ENCODE assay signal across 8 mouse cellular contexts in genomic region chr5:137671443-137672240, GRCm38 (mm10). TPM values are rescaled to one million over a fixed set of nuclear protein-coding genes. Genes with fewer than 3 reads are reported as not detected.
DNase-seq lines count a peak whose midpoint lies in the region; ATAC-seq lines count a peak whose summit lies in the region.

No protein-coding gene starts in this region.

- H3K4me1 ChIP-seq in forebrain, embryonic 14.5 days (ENCODE audit: control insufficient read depth, insufficient read depth, low read length), result no peaks in the 10 kb centered on the region
- H3K4me1 ChIP-seq in forebrain, embryonic 16.5 days (replicated peaks; ENCODE audit: control insufficient read depth, insufficient read depth, low read length), result peaks cover 10% of the 10 kb centered on the region; the same call in 1 of the 2 replicates
- peaks cover 52% of the 10 kb centered on the region for H3K4me1 ChIP-seq in liver, embryonic 16.5 days (ENCODE audit: control insufficient read depth, low read depth, low read length)

- no peaks in the 10 kb centered on the region for H3K27me3 ChIP-seq in forebrain, embryonic 14.5 days (replicated peaks; ENCODE audit: control insufficient read depth, insufficient read depth, low read length)
- H3K27me3 ChIP-seq in forebrain, embryonic 16.5 days (replicated peaks; ENCODE audit: control insufficient read depth, insufficient read depth, low read length), result no peaks in the 10 kb centered on the region
- no peaks in the 10 kb centered on the region for H3K27me3 ChIP-seq in liver, embryonic 16.5 days (ENCODE audit: control insufficient read depth, insufficient read depth, low read depth, low read length)

- 60% methylated on average over 9 of the region's 9 CpGs for WGBS in forebrain, embryonic 14.5 days
- 60% methylated on average over 9 of the region's 9 CpGs for WGBS in forebrain, embryonic 16.5 days
- 21% methylated on average over 9 of the region's 9 CpGs for WGBS in liver, embryonic 16.5 days (ENCODE audit: insufficient replicate concordance)

- H3K9ac ChIP-seq in forebrain, embryonic 14.5 days (ENCODE audit: low read length), result no peak overlapping the region
- H3K9ac ChIP-seq in forebrain, embryonic 16.5 days (replicated peaks; ENCODE audit: low read depth, low read length), result no peak overlapping the region
- H3K9ac ChIP-seq in liver, embryonic 16.5 days (ENCODE audit: low read depth, low read length), result no peak overlapping the region

- H3K36me3 ChIP-seq in forebrain, embryonic 14.5 days (ENCODE audit: control insufficient read depth, insufficient read depth, low read length), result peaks cover 11% of the 10 kb centered on the region
- peaks cover 2% of the 10 kb centered on the region; the same call in 1 of the 2 replicates for H3K36me3 ChIP-seq in forebrain, embryonic 16.5 days (ENCODE audit: control insufficient read depth, insufficient read depth)
- H3K36me3 ChIP-seq in liver, embryonic 16.5 days (ENCODE audit: control insufficient read depth, insufficient read depth), result peaks cover 14% of the 10 kb centered on the region

- no peak overlapping the region for H3K4me2 ChIP-seq in forebrain, embryonic 14.5 days (ENCODE audit: low read length)
- H3K4me2 ChIP-seq in forebrain, embryonic 16.5 days (ENCODE audit: low read length), result no peak overlapping the region
- no peak overlapping the region for H3K4me2 ChIP-seq in liver, embryonic 16.5 days (ENCODE audit: low read depth, low read length)

- no peak for DNase-seq in forebrain, embryonic 14.5 days (ENCODE audit: low spot score)
- DNase-seq in adrenal gland, postnatal 10 days, result peak; percentile 86
- DNase-seq in gastrocnemius, postnatal 25 days, result peak; percentile 87
- DNase-seq in kidney, adult 11 months, result peak; percentile 89
- peak; percentile 83 for DNase-seq in skeletal muscle tissue, adult 2 months (ENCODE audit: low read depth, low spot score)
- DNase-seq in layer of hippocampus, postnatal 36 days, result no peak

- 0 out of 2 replicates have a peak overlapping the region, but pooled peaks have one; percentile 9 for H3K27ac ChIP-seq in forebrain, embryonic 14.5 days (ENCODE audit: low read depth, low read length)
- H3K27ac ChIP-seq in forebrain, embryonic 16.5 days (ENCODE audit: low read length), result no peak overlapping the region
- peak overlapping the region; percentile 75 for H3K27ac ChIP-seq in liver, embryonic 16.5 days (ENCODE audit: low read length)

- ATAC-seq in forebrain, embryonic 14.5 days, result no peak
- no peak for ATAC-seq in forebrain, embryonic 16.5 days
- peak; percentile 53 for ATAC-seq in liver, embryonic 16.5 days (ENCODE audit: low read depth)

- no peaks in the 10 kb centered on the region for H3K9me3 ChIP-seq in forebrain, embryonic 14.5 days (replicated peaks; ENCODE audit: control insufficient read depth, low read length)
- no peaks in the 10 kb centered on the region for H3K9me3 ChIP-seq in forebrain, embryonic 16.5 days (ENCODE audit: control insufficient read depth, low read length)
- H3K9me3 ChIP-seq in liver, embryonic 16.5 days (replicated peaks; ENCODE audit: control insufficient read depth, low read length), result no peaks in the 10 kb centered on the region

- H3K4me3 ChIP-seq in forebrain, embryonic 14.5 days (ENCODE audit: low read depth, low read length), result no peak overlapping the region
- H3K4me3 ChIP-seq in forebrain, embryonic 16.5 days (replicated peaks; ENCODE audit: low read length), result no peak overlapping the region
- no peak overlapping the region; the same call in 1 of the 2 replicates for H3K4me3 ChIP-seq in liver, embryonic 16.5 days (ENCODE audit: low read depth, low read length)

RNA-seq across cellular contexts. Expression of gene Agfg2, which starts 12.9 kb away (rescaled TPM):
- polyA plus RNA-seq in forebrain, embryonic 14.5 days (2014; fragmentation: Nextera tagmentation; extraction: Ambion mirVana), result 10.4 and 11.8 TPM in 2 replicates
- 19.4 and 21.2 TPM in 2 replicates for polyA plus RNA-seq in forebrain, embryonic 16.5 days (2015; fragmentation: Nextera tagmentation; extraction: Ambion mirVana)
- 10 to 100 TPM; 21.0 to 21.9 TPM for total RNA-seq in adrenal gland, postnatal 10 days (2021)
- total RNA-seq in gastrocnemius, postnatal 25 days (2021), result 1 to 10 TPM; 3.3 to 4.7 TPM
- polyA plus RNA-seq in liver, embryonic 16.5 days (2015; fragmentation: Nextera tagmentation; extraction: Ambion mirVana), result 29.4 and 30.5 TPM in 2 replicates
- 10 to 100 TPM; 57.7 to 61.1 TPM for total RNA-seq in layer of hippocampus, postnatal 36 days (2021)

RNA-seq across cellular contexts. Expression of gene Irs3, which starts 26.1 kb away (rescaled TPM):
- polyA plus RNA-seq in forebrain, embryonic 14.5 days (2014; fragmentation: Nextera tagmentation; extraction: Ambion mirVana), result not detected in 2 replicates
- polyA plus RNA-seq in forebrain, embryonic 16.5 days (2015; fragmentation: Nextera tagmentation; extraction: Ambion mirVana), result 0.09 TPM in 1 of 2 replicates, not detected in the other
- total RNA-seq in adrenal gland, postnatal 10 days (2021), result 1 to 10 TPM; 2.1 to 4.0 TPM
- 1 to 10 TPM in 1 of 2 experiments, under 1 TPM in 1; 0.36 to 1.5 TPM for total RNA-seq in gastrocnemius, postnatal 25 days (2021)
- 0.15 TPM in 1 of 2 replicates, not detected in the other for polyA plus RNA-seq in liver, embryonic 16.5 days (2015; fragmentation: Nextera tagmentation; extraction: Ambion mirVana)
- total RNA-seq in layer of hippocampus, postnatal 36 days (2021), result under 1 TPM; 0.15 to 0.28 TPM

RNA-seq across cellular contexts. Expression of gene Sap25, which starts 30.5 kb away (rescaled TPM):
- polyA plus RNA-seq in forebrain, embryonic 14.5 days (2014; fragmentation: Nextera tagmentation; extraction: Ambion mirVana), result 1.5 and 4.6 TPM in 2 replicates
- polyA plus RNA-seq in forebrain, embryonic 16.5 days (2015; fragmentation: Nextera tagmentation; extraction: Ambion mirVana), result 5.2 and 10.4 TPM in 2 replicates
- 1 to 10 TPM; 4.2 to 9.7 TPM for total RNA-seq in adrenal gland, postnatal 10 days (2021)
- total RNA-seq in gastrocnemius, postnatal 25 days (2021), result 1 to 10 TPM; 1.8 to 2.7 TPM
- polyA plus RNA-seq in liver, embryonic 16.5 days (2015; fragmentation: Nextera tagmentation; extraction: Ambion mirVana), result 4.5 and 6.7 TPM in 2 replicates
- total RNA-seq in layer of hippocampus, postnatal 36 days (2021), result 10 to 100 TPM; 10.1 to 13.3 TPM

RNA-seq across cellular contexts. Expression of gene Gm20605, which starts 42.7 kb away (rescaled TPM):
- 4.6 and 6.6 TPM in 2 replicates for polyA plus RNA-seq in forebrain, embryonic 14.5 days (2014; fragmentation: Nextera tagmentation; extraction: Ambion mirVana)
- 5.1 and 8.7 TPM in 2 replicates for polyA plus RNA-seq in forebrain, embryonic 16.5 days (2015; fragmentation: Nextera tagmentation; extraction: Ambion mirVana)
- total RNA-seq in adrenal gland, postnatal 10 days (2021), result 10 to 100 TPM in 1 of 2 experiments, 1 to 10 TPM in 1; 5.7 to 10.6 TPM
- 1 to 10 TPM; 2.9 to 3.9 TPM for total RNA-seq in gastrocnemius, postnatal 25 days (2021)
- polyA plus RNA-seq in liver, embryonic 16.5 days (2015; fragmentation: Nextera tagmentation; extraction: Ambion mirVana), result 5.2 and 6.1 TPM in 2 replicates
- 10 to 100 TPM; 18.6 to 23.9 TPM for total RNA-seq in layer of hippocampus, postnatal 36 days (2021)

RNA-seq across cellular contexts. Expression of gene Lrch4, which starts 42.7 kb away (rescaled TPM):
- 12.3 and 12.4 TPM in 2 replicates for polyA plus RNA-seq in forebrain, embryonic 14.5 days (2014; fragmentation: Nextera tagmentation; extraction: Ambion mirVana)
- polyA plus RNA-seq in forebrain, embryonic 16.5 days (2015; fragmentation: Nextera tagmentation; extraction: Ambion mirVana), result 19.1 and 19.3 TPM in 2 replicates
- 10 to 100 TPM; 25.0 to 29.9 TPM for total RNA-seq in adrenal gland, postnatal 10 days (2021)
- total RNA-seq in gastrocnemius, postnatal 25 days (2021), result 10 to 100 TPM; 13.9 to 15.4 TPM
- polyA plus RNA-seq in liver, embryonic 16.5 days (2015; fragmentation: Nextera tagmentation; extraction: Ambion mirVana), result 25.1 and 26.8 TPM in 2 replicates
- 10 to 100 TPM; 21.8 to 25.3 TPM for total RNA-seq in layer of hippocampus, postnatal 36 days (2021)

Comparison
In these comparisons a context has a peak if more than half of its experiments do, and no peak if none do; other contexts are left out.
1. DNase-seq: peak in adrenal gland, postnatal 10 days (single experiment), gastrocnemius, postnatal 25 days (single experiment), kidney, adult 11 months (single experiment) and skeletal muscle tissue, adult 2 months (single experiment); none in forebrain, embryonic 14.5 days (single experiment) and layer of hippocampus, postnatal 36 days (0 of 2).